Mouse (Mus musculus) heart, embryonic 10.5 days (tissue): ENCODE measurements around the gene Hpcal4. TPM values are rescaled to one million over a fixed set of nuclear protein-coding genes. Genes with fewer than 3 reads are reported as not detected.
"Not testable (repeated sequence)": the region's sequence is repeated elsewhere in the genome, so short reads cannot be mapped to it uniquely, and the experiment has no call there.

Experiments used
- DNase-seq: peaks from one replicate; pipeline ENCODE4 v3.0.0-alpha.2; 2017; ENCODE audit warnings: low spot score
- H3K27ac ChIP-seq: fragments of 300-500 bp; sonication (generic); 2 replicates; pipeline ENCODE4 v1.5.1; 2016; ENCODE audit warnings: mild to moderate bottlenecking
- H3K27me3 ChIP-seq: fragments of 300-500 bp; sonication (generic); 2 replicates; pipeline ENCODE4 v1.6.1; 2016; ENCODE audit warnings: mild to moderate bottlenecking; ENCODE audit not compliant: poor library complexity, insufficient read depth, severe bottlenecking
- H3K36me3 ChIP-seq: fragments of 300-500 bp; sonication (generic); 2 replicates; pipeline ENCODE4 v1.6.1; 2016; ENCODE audit warnings: mild to moderate bottlenecking, moderate library complexity
- H3K4me1 ChIP-seq: fragments of 300-500 bp; sonication (generic); 2 replicates; pipeline ENCODE4 v1.6.1; 2016; ENCODE audit warnings: mild to moderate bottlenecking
- H3K4me3 ChIP-seq: fragments of 300-500 bp; sonication (generic); 2 replicates; pipeline ENCODE4 v1.5.1; 2016; ENCODE audit warnings: mild to moderate bottlenecking, moderate library complexity
- H3K9me3 ChIP-seq: fragments of 300-500 bp; sonication (generic); 2 replicates; pipeline ENCODE4 v1.6.1; 2016; ENCODE audit warnings: mild to moderate bottlenecking, moderate library complexity
- WGBS: fragments of 180-500 bp; shearing (Covaris S2); methylation state at CpG from one replicate; pipeline ENCODE4 v1.1.7; 2016; 5-methylcytosine and 5-hydroxymethylcytosine counted together
- polyA plus RNA-seq: library from polyadenylated mRNA; unstranded; fragments of >200 nt; fragmentation: Nextera tagmentation; extraction: Ambion mirVana; gene quantifications from 2 replicates; pipeline ENCODE4 v1.2.1, GENCODE M21; 2016

Gene Hpcal4
- 0.41 and 1.3 TPM in 2 replicates for polyA plus RNA-seq

DNA sequence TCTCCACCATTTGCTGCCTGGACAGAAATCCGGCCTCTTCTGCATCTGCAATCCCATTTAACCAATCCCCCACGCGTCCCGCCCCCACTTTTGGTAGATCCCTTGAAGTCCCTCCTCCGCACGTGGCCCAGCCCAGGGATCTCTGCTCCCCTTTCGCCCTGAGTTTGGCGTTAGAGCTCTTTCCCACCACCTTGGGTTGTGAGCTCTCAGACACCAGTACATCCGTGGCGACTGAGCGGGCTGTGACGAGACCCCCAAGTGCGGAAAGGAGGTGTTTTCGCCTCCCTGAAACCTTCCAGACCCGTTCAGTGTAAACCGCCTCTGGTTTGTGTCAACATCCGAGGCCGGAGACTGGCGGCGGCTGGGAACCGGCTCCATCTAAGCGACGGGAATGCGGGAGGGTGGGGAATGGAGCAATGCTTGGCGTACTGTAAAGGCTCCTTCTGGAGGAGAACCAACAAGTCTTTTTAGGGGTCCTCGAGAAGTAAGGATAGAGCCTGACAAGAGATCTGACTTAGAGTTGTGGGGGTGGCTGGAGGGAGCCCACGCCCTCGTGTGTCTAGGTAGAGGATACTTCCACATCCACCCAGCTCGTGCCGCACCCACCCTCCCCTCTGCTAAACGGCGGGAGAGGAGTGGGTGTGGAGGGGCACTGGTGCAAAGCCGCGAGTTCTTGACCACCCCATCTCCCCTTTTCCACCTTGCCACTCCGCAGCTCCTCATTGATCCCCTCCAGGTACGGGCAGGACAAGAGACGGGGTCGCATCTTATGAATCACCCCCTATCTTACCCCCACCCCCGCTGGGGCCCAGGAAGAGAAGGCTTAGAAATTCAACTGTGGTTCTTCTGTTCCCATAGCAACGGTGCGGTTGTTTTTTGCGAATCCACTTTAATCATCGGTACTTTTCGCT lies at the start of gene Hpcal4:
TSS of gene Hpcal4 (plus strand) at position 900 of the 911 bp plus-strand sequence.
- Histone ChIP-seq H3K9me3 (no peaks in the 10 kb centered on the region), H3K4me3 (peak within 1 kb of the TSS; percentile 52), H3K36me3 (no peaks in the 10 kb centered on the region), H3K27me3 (peaks cover 98% of the 10 kb centered on the region), H3K4me1 (peaks cover 20% of the 10 kb centered on the region), H3K27ac (no peak within 1 kb of the TSS; the same call in 1 of the 2 replicates)
- DNase-seq = peak; percentile 85
- WGBS = under 1% methylated on average over 44 of the region's 44 CpGs

DNA sequence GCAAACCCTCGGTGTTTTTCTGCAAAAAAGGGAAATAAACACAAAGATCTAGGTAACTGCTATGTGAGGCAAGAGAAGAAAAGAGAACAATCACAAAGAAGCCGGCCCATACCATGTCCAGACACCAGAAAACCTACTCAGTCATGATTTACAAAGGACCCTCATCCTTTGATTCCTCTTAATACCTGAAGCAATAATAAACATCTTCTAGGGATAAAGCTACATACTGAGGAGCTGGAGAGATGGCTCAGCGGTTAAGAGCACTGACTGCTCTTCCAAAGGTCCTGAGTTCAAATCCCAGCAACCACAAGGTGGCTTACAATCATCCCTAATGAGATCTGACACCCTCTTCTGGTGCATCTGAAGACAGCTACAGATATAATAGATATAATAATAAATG lies 45.5 kb upstream of the Hpcal4 start:
- H3K36me3 ChIP-seq = peaks cover 43% of the 10 kb centered on the region
- no peaks in the 10 kb centered on the region for H3K9me3 ChIP-seq
- H3K4me3 ChIP-seq = no peak overlapping the region
- H3K4me1 ChIP-seq = peaks cover 11% of the 10 kb centered on the region
- DNase-seq = no peak
- 0 out of 2 replicates have a peak, but pooled peaks cover 4% of the 10 kb centered on the region for H3K27me3 ChIP-seq
- WGBS = 88% methylated on average over 3 of the region's 3 CpGs
- no peak overlapping the region for H3K27ac ChIP-seq

DNA sequence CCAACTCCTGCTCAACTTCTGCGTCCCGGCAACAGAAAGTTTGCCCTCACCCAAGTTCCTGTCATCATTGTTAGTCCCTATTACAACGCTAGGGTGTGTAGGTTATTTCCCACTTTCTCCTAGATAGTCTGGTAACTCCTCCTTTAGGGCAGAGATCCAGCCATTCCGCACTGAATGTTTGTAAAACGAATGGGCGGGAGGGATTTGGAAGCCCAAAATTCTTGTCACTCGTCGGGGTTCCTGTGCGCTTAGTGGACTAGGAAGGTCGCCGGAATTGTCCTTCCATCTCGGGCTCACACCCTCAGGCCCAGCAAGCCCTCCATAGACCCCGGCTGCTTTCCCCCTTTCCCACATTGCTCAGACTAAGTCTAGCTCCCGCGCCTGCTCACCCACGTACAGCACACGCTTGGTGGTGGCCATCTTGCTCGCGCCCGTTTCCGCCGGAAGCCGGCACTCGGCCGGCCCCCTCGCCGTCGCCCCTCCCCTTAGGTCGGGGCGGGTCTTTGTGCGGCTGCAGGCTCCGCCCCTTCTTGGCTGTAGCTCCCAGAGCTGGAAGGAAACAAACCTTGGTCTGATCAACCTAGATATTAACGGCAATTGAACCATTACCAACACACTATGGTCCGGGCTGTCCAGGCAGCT lies 43.4 kb upstream of the Hpcal4 start, which contains the start of gene Ppie:
TSS of gene Ppie (minus strand) at position 439 of the 642 bp plus-strand sequence.
- peak; percentile 95 for DNase-seq
- WGBS = under 1% methylated on average over 34 of the region's 34 CpGs
- Histone ChIP-seq H3K9me3 (no peaks in the 10 kb centered on the region), H3K36me3 (peaks cover 23% of the 10 kb centered on the region), H3K4me1 (peaks cover 11% of the 10 kb centered on the region), H3K27ac (peak within 1 kb of the TSS; percentile 90), H3K4me3 (peak within 1 kb of the TSS; percentile 78), H3K27me3 (peaks cover 9% of the 10 kb centered on the region; the same call in 1 of the 2 replicates)

DNA sequence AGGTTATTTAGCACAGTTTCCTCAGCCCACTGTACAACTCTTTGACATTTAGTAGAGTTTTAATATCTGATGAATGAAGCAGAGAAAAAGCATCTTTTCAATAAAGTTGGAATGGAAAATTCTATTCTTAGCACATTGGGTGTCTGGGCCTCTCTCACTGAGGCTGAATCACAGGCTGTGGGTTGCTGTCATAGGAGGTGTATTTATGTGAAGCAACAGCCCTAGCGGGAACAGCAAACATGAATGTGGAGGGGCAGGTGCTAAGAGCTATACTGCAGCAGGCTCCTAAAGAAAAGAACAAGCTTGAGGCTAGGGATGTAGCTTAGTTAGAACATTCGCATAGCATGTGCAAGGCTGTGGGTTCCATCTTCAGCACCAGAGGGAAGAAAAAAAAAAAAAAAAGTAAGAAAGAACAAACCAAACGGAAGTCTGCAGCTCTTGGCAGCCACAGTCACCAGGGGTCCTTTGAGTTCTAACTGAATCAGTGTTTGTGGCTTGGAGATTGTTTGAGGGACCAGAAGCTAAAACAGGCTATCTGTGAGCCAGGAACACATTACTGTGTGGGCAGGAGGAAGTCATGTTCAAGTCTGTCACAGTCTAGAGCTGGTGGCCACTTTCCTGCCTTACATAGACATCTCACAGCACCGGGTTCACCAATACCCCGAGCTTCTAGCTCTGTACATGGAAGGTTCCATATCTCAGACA lies 35.4 kb upstream of the Hpcal4 start:
- Histone ChIP-seq H3K27me3 (peaks cover 17% of the 10 kb centered on the region; the same call in 1 of the 2 replicates), H3K4me1 (no peaks in the 10 kb centered on the region), H3K9me3 (no peaks in the 10 kb centered on the region), H3K27ac (no peak overlapping the region), H3K36me3 (no peaks in the 10 kb centered on the region), H3K4me3 (no peak overlapping the region)
- WGBS = 68% methylated on average over 5 of the region's 5 CpGs
- no peak for DNase-seq

DNA sequence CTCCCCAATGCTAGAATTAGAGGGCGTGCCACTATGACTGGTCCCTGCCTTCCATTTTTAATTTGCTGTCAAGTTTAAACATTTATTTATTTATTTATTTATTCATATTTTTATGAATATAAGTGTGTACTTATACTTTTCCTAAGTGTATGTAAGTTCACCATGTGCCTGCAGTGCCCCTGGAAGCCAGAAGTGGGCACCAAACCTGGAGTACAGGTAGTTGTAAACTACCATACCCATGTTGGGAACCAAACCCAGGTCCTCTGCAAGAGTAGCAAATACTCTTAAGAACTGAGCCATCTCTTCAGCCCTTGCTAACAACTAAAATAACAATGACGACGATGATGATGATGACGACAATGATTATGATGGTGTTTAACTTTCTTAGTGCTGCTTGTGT lies 31.0 kb upstream of the Hpcal4 start:
- H3K9me3 ChIP-seq = no peaks in the 10 kb centered on the region
- no peak for DNase-seq
- 0 out of 2 replicates have a peak, but pooled peaks cover 3% of the 10 kb centered on the region for H3K27me3 ChIP-seq
- WGBS = 66% methylated on average over 4 of the region's 4 CpGs
- H3K4me3 ChIP-seq = no peak overlapping the region
- H3K36me3 ChIP-seq = no peaks in the 10 kb centered on the region
- no peak overlapping the region for H3K27ac ChIP-seq
- H3K4me1 ChIP-seq = no peaks in the 10 kb centered on the region

DNA sequence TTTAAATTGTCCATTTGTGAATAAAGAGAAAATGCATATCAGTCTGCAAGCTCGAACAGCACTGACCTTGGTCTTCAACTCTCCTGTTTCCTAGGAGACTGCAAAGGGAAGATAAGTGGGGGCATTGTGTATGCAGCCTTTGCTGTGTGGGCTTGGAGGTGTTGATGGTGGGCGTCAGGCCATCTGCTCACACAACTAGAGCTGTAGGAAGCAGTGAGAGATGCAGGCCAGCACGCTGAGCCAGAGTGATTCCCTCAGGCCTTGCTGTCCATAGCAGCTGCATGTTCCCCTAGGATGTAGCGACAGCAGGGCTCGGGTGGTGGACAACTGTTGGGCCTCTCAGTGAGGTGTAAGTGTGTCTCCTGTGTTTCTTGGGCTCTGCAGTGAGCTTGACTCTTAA lies 30.1 kb upstream of the Hpcal4 start:
- no peak overlapping the region for H3K4me3 ChIP-seq
- no peak for DNase-seq
- 45% methylated on average over 5 of the region's 5 CpGs for WGBS
- no peaks in the 10 kb centered on the region for H3K9me3 ChIP-seq
- no peaks in the 10 kb centered on the region for H3K36me3 ChIP-seq
- no peak overlapping the region for H3K27ac ChIP-seq
- H3K27me3 ChIP-seq = 0 out of 2 replicates have a peak, but pooled peaks cover 3% of the 10 kb centered on the region
- H3K4me1 ChIP-seq = no peaks in the 10 kb centered on the region

DNA sequence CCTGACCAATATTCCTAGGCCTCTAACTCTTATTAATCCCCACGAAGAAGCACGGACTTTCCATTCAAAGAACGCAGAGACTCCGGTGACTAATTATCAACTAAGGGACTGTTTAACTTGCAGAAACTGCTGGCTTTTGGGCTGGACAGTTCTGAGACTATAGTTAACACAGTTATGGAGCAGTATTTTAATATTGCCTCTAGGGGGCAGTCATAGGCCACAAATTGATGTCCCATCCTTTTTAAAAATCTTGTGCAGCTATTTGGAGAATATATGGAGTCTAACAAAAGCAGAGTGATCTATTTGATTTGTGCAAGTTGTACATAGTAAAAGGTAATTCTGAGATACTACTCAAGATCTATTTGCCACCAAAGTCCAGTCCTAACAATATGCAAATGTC lies 28.0 kb upstream of the Hpcal4 start:
- Histone ChIP-seq H3K9me3 (no peaks in the 10 kb centered on the region), H3K4me1 (no peaks in the 10 kb centered on the region), H3K27ac (no peak overlapping the region), H3K4me3 (no peak overlapping the region), H3K36me3 (no peaks in the 10 kb centered on the region), H3K27me3 (0 out of 2 replicates have a peak, but pooled peaks cover 4% of the 10 kb centered on the region)
- no peak for DNase-seq
- 27% methylated on average over 4 of the region's 4 CpGs for WGBS

DNA sequence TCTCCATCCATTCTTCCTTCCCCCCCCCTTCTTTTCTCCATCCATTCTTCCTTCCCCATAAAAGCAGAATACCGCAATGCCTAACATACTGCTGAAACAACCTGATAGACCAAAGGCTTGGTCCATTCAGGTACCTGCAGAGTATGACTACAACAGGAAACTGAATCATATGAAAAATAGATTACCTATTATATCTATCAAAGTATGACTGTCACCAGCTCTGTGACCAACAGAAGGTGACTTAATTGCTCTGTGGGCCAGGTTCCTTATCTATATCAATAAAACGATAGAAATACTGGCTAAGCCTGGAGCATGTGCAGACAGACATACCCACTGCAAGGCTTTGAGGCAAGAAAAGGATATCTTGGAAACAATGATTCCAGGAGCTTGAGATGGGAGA lies 27.6 kb upstream of the Hpcal4 start:
- Histone ChIP-seq H3K4me1 (no peaks in the 10 kb centered on the region), H3K36me3 (no peaks in the 10 kb centered on the region), H3K9me3 (no peaks in the 10 kb centered on the region), H3K27ac (no peak overlapping the region), H3K4me3 (no peak overlapping the region), H3K27me3 (peaks cover 9% of the 10 kb centered on the region; the same call in 1 of the 2 replicates)
- WGBS = 48% methylated on average over 2 of the region's 2 CpGs
- no peak for DNase-seq

GRCm38 (mm10) chr4:123155840-123156239 lies 27.2 kb upstream of the Hpcal4 start:
- Histone ChIP-seq H3K27ac (no peak overlapping the region), H3K4me1 (no peaks in the 10 kb centered on the region), H3K36me3 (no peaks in the 10 kb centered on the region), H3K9me3 (no peaks in the 10 kb centered on the region), H3K4me3 (no peak overlapping the region), H3K27me3 (peaks cover 13% of the 10 kb centered on the region; the same call in 1 of the 2 replicates)
- DNase-seq = no peak

DNA sequence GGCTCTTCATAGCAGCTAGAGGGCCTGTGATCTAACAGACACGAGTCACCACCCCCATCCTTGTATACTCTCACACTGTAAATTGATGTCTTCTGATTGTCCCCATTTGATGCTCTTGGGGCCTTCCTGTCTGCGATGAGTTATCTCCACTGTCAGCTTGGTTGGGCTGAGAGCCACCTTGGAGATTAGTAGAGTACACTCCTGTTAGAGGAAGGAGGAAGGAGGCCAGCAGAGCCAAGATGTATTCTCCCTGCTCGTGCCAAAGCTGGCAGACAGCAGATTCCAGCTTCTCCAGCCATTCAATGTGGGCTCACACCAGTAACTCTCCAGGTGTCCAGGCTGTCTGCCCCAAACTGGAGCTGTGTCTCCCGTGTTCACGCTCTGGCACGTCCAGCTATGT lies 22.5 kb upstream of the Hpcal4 start:
- no peaks in the 10 kb centered on the region for H3K36me3 ChIP-seq
- H3K27ac ChIP-seq = no peak overlapping the region
- WGBS = 76% methylated on average over 6 of the region's 6 CpGs

DNA sequence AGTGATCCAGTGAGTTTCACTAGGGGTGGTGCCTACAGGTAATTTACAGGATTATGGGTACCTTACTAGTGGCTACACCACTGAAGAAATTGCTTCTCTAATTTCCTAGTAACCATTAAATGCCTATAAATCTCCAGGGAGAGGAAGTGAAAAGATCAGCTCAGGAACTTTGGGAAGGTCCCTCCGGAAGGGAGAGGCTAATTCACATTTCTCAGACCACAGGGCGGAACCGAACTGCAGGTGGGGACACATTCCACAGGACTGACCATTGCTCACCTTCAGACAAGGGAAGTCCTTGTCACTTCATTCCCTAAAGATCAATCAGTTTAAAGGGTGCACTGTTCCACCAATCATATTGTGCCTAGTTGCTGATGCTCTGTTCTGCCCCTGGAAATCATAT lies 21.8 kb upstream of the Hpcal4 start:
- WGBS = 80% methylated on average over 3 of the region's 3 CpGs
- not testable (repeated sequence) for H3K36me3 ChIP-seq

More for the DNA sequence above, 22.5 kb upstream of the Hpcal4 start:
- Histone ChIP-seq H3K4me1 (peaks cover 13% of the 10 kb centered on the region), H3K9me3 (no peaks in the 10 kb centered on the region), H3K27me3 (peaks cover 37% of the 10 kb centered on the region), H3K4me3 (no peak overlapping the region)
- no peak for DNase-seq

DNA sequence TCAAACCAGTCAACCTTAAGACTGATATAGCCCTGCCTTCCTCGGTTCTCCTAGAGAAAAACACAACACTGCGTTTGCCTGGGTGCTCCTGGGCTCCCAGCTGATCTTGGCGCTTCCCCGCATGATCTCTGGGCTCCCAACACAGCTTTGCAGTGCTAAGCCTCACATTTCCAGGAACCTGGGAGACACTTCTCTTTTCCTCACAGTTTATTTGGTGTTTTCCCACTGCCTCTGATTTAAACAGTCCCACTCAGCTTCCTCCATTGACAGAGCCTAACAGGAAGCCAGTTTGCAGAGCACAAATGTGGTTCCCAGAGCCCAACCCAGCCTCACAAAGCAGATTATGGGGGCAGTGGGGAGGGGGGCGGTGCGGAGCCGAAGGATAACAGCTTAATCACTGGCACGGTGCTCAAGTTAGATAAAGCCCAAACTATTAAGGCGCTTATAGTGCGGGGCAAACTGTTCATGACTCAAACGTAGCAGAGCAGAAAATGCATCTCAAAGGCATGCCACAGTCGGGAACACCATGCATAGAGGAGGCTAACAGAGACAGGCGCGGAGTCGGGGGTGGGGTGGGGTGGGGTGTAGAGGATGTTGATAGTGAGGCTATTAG lies 20.6 kb upstream of the Hpcal4 start:
- Histone ChIP-seq H3K36me3 (no peaks in the 10 kb centered on the region), H3K4me3 (peak overlapping the region; percentile 42)
- no peak for DNase-seq

More for the DNA sequence above, 21.8 kb upstream of the Hpcal4 start:
- H3K4me3 ChIP-seq, H3K9me3 ChIP-seq, DNase-seq, H3K27ac ChIP-seq: not testable (repeated sequence)
- peaks cover 13% of the 10 kb centered on the region for H3K4me1 ChIP-seq
- peaks cover 37% of the 10 kb centered on the region for H3K27me3 ChIP-seq

More for the DNA sequence above, 20.6 kb upstream of the Hpcal4 start:
- Histone ChIP-seq H3K27me3 (peaks cover 37% of the 10 kb centered on the region), H3K4me1 (peaks cover 13% of the 10 kb centered on the region), H3K27ac (no peak overlapping the region), H3K9me3 (no peaks in the 10 kb centered on the region)
- WGBS = 12% methylated on average over 15 of the region's 15 CpGs
